Mouse (Mus musculus): ENCODE measurements around the gene Tmem208. TPM values are rescaled to one million over a fixed set of nuclear protein-coding genes. Genes with fewer than 3 reads are reported as not detected.

Gene Tmem208
- polyA plus RNA-seq, 1 experiment, result 105 TPM

GRCm38 (mm10) chr8:105313622-105314402 lies 12.3 kb upstream of the Tmem208 start:
- 86% methylated on average over 9 of the region's 9 CpGs for WGBS
- TF ChIP-seq CTCF (IDR thresholded peaks at IDR 0.05; ENCODE audit: extremely low read depth, insufficient read length, insufficient replicate concordance, low read depth, low read length), result no peak
- no peak for TF ChIP-seq POLR2A (IDR thresholded peaks at IDR 0.05; ENCODE audit: low read depth, low read length)
- peaks cover 15% of the 10 kb centered on the region for H3K36me3 ChIP-seq (ENCODE audit: control insufficient read depth, insufficient read depth, low read length)

GRCm38 (mm10) chr8:105315073-105315769 lies 10.9 kb upstream of the Tmem208 start:
- H3K4me3 ChIP-seq (ENCODE audit: low read depth, low read length), result no peak overlapping the region
- WGBS, result 92% methylated on average over 18 of the region's 18 CpGs
- H3K36me3 ChIP-seq (ENCODE audit: control insufficient read depth, insufficient read depth, low read length), result peaks cover 9% of the 10 kb centered on the region
- TF ChIP-seq CTCF (IDR thresholded peaks at IDR 0.05; ENCODE audit: extremely low read depth, insufficient read length, insufficient replicate concordance, low read depth, low read length) (no peak), POLR2A (IDR thresholded peaks at IDR 0.05; ENCODE audit: low read depth, low read length) (no peak)
- H3K4me1 ChIP-seq (ENCODE audit: control insufficient read depth, insufficient read depth, insufficient read length, low read length), result no peaks in the 10 kb centered on the region
- H3K27ac ChIP-seq (ENCODE audit: insufficient read depth, low read depth, low read length), result no peak overlapping the region
- no peaks in the 10 kb centered on the region for H3K27me3 ChIP-seq (ENCODE audit: control insufficient read depth, insufficient read depth, low read length)

More at GRCm38 (mm10) chr8:105313622-105314402, 12.3 kb upstream of the Tmem208 start:
- Histone ChIP-seq H3K27ac (ENCODE audit: insufficient read depth, low read depth, low read length) (no peak overlapping the region), H3K27me3 (ENCODE audit: control insufficient read depth, insufficient read depth, low read length) (no peaks in the 10 kb centered on the region), H3K4me3 (ENCODE audit: low read depth, low read length) (no peak overlapping the region), H3K4me1 (ENCODE audit: control insufficient read depth, insufficient read depth, insufficient read length, low read length) (no peaks in the 10 kb centered on the region)

DNA sequence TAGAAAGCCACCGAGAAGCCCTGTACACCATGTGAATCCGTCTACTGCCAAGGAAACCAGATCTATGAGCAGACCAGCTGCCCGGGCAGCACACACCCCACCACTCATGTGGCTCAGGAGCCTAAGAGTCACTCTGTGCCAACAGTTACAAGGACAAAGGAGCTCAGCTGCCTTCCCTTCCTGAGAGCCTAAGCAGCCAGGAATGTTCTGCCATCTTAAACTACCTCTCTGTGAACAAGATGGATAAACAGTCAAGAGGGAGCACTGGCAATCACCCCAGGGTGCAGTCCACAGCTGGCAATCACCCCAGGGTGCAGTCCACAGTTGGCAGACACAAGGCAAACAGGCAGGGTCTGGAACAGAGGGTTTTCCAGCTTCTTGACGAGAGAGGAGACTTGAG lies 8.2 kb upstream of the Tmem208 start:
- Histone ChIP-seq H3K27ac (ENCODE audit: insufficient read depth, low read depth, low read length) (no peak overlapping the region), H3K4me1 (ENCODE audit: control insufficient read depth, insufficient read depth, insufficient read length, low read length) (no peaks in the 10 kb centered on the region), H3K27me3 (ENCODE audit: control insufficient read depth, insufficient read depth, low read length) (no peaks in the 10 kb centered on the region), H3K36me3 (ENCODE audit: control insufficient read depth, insufficient read depth, low read length) (peaks cover 5% of the 10 kb centered on the region), H3K4me3 (ENCODE audit: low read depth, low read length) (no peak overlapping the region)
- WGBS, result 77% methylated on average over 4 of the region's 4 CpGs
- TF ChIP-seq CTCF (IDR thresholded peaks at IDR 0.05; ENCODE audit: extremely low read depth, insufficient read length, insufficient replicate concordance, low read depth, low read length) (no peak), POLR2A (IDR thresholded peaks at IDR 0.05; ENCODE audit: low read depth, low read length) (no peak)

DNA sequence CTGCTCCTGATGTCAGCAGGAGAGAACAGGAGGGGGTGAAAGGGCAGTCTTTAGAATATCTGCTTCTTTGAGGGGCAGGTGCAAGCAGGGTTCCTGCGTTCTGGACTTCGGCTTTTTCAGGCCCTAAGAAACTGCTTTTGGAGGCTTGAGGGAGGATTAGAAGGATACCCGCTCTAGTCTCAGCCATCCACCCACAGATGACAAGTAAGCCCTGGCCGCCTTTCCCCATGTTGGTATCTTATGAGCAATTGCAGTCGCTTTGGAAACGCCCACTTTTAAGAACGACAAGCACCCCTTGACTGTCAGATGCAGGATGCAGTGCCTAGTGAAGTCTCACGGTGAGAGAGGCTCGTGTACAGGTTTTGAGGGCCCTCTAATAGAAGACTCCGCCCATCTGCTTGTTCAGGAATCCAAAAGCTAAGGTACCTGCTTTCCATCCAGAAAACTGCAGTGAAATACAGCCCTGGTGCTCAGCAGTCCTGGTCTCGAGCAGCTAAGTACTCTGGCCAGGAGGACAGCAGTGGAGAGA lies 7.4 kb upstream of the Tmem208 start:
- WGBS, result 84% methylated on average over 11 of the region's 11 CpGs
- no peaks in the 10 kb centered on the region for H3K4me1 ChIP-seq (ENCODE audit: control insufficient read depth, insufficient read depth, insufficient read length, low read length)
- TF ChIP-seq CTCF (IDR thresholded peaks at IDR 0.05; ENCODE audit: extremely low read depth, insufficient read length, insufficient replicate concordance, low read depth, low read length) (no peak), POLR2A (IDR thresholded peaks at IDR 0.05; ENCODE audit: low read depth, low read length) (no peak)
- peaks cover 8% of the 10 kb centered on the region for H3K36me3 ChIP-seq (ENCODE audit: control insufficient read depth, insufficient read depth, low read length)
- H3K4me3 ChIP-seq (ENCODE audit: low read depth, low read length), result no peak overlapping the region
- H3K27me3 ChIP-seq (ENCODE audit: control insufficient read depth, insufficient read depth, low read length), result no peaks in the 10 kb centered on the region
- no peak overlapping the region for H3K27ac ChIP-seq (ENCODE audit: insufficient read depth, low read depth, low read length)

- TF ChIP-seq CTCF (IDR thresholded peaks at IDR 0.05; ENCODE audit: extremely low read depth, insufficient read length, insufficient replicate concordance, low read depth, low read length) (no peak), POLR2A (IDR thresholded peaks at IDR 0.05; ENCODE audit: low read depth, low read length) (no peak)
- H3K27ac ChIP-seq (ENCODE audit: insufficient read depth, low read depth, low read length), result no peak overlapping the region
- H3K4me1 ChIP-seq (ENCODE audit: control insufficient read depth, insufficient read depth, insufficient read length, low read length), result peaks cover 7% of the 10 kb centered on the region
- no peak overlapping the region for H3K4me3 ChIP-seq (ENCODE audit: low read depth, low read length)
- no peaks in the 10 kb centered on the region for H3K27me3 ChIP-seq (ENCODE audit: control insufficient read depth, insufficient read depth, low read length)
- peaks cover 9% of the 10 kb centered on the region for H3K36me3 ChIP-seq (ENCODE audit: control insufficient read depth, insufficient read depth, low read length)
- WGBS, result 91% methylated on average over 4 of the region's 4 CpGs
Measured at GRCm38 (mm10) chr8:105323183-105323582, 3.0 kb upstream of the Tmem208 start.

DNA sequence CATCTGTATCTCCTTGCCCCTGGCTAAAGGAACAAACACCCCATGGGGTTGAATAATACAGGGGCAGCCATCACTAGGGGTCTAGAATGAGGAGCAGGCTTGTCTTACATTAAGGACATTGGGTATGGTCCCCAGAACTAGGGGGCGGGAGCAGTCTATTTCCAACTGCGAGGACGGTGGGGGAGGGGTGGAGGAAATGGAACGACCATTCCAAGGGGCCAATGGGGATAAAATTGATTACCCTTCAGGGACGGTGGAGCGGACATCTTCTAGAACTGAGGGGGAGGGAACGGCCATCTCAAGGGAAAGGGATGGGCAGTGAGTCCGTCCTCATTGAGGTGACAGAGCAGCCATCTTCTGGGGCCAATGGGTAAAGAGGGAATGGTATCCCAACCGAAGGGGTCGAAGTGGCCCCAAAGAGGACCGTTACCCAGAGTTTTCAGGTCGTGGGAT lies 487 bp upstream of the Tmem208 start:
- H3K27ac ChIP-seq (ENCODE audit: insufficient read depth, low read depth, low read length), result no peak overlapping the region
- no peaks in the 10 kb centered on the region for H3K27me3 ChIP-seq (ENCODE audit: control insufficient read depth, insufficient read depth, low read length)
- no peak for TF ChIP-seq POLR2A (IDR thresholded peaks at IDR 0.05; ENCODE audit: low read depth, low read length)
- TF ChIP-seq CTCF (IDR thresholded peaks at IDR 0.05; ENCODE audit: extremely low read depth, insufficient read length, insufficient replicate concordance, low read depth, low read length), result no peak
- peaks cover 20% of the 10 kb centered on the region for H3K4me1 ChIP-seq (ENCODE audit: control insufficient read depth, insufficient read depth, insufficient read length, low read length)
- WGBS, result under 1% methylated on average over 12 of the region's 12 CpGs
- peak overlapping the region; percentile 94 for H3K4me3 ChIP-seq (ENCODE audit: low read depth, low read length)
- peaks cover 31% of the 10 kb centered on the region for H3K36me3 ChIP-seq (ENCODE audit: control insufficient read depth, insufficient read depth, low read length)

DNA sequence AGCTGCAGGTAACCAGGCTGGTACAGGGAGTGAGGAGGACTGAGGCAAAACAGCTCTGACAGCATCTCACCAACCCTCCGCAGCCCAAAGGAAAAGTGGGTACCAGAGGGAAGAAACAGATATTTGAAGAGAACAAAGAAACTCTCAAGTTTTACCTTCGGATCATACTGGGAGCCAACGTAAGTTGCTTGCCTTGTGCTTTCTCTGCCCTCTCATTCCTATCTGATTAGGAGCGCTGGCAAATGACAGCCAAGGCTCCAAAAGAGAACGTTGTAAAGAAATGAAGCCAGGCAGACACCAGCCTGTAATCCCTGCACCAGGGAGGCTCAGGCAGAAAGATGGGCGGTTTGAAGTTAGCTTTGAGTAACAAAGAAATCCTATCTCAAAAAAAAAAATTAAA lies 814 bp downstream of the Tmem208 start:
- peak overlapping the region; percentile 94 for H3K4me3 ChIP-seq (ENCODE audit: low read depth, low read length)
- peak overlapping the region; percentile 89; the same call in 1 of the 2 replicates for H3K27ac ChIP-seq (ENCODE audit: insufficient read depth, low read depth, low read length)
- H3K27me3 ChIP-seq (ENCODE audit: control insufficient read depth, insufficient read depth, low read length), result no peaks in the 10 kb centered on the region
- 15% methylated on average over 6 of the region's 6 CpGs for WGBS
- H3K4me1 ChIP-seq (ENCODE audit: control insufficient read depth, insufficient read depth, insufficient read length, low read length), result peaks cover 27% of the 10 kb centered on the region
- H3K36me3 ChIP-seq (ENCODE audit: control insufficient read depth, insufficient read depth, low read length), result peaks cover 43% of the 10 kb centered on the region
- TF ChIP-seq POLR2A (IDR thresholded peaks at IDR 0.05; ENCODE audit: low read depth, low read length), result no peak
- TF ChIP-seq CTCF (IDR thresholded peaks at IDR 0.05; ENCODE audit: extremely low read depth, insufficient read length, insufficient replicate concordance, low read depth, low read length), result no peak

All from small intestine, adult 2 months (tissue).